Mouse (Mus musculus) liver, embryonic 11.5 days (tissue): ENCODE data around the gene Klhl4. TPM values are rescaled to one million over a fixed set of nuclear protein-coding genes. Genes with fewer than 3 reads are reported as not detected.
A peak's percentile ranks its signal among the peaks of the same experiment; 100 is the strongest.

Source experiments
- ATAC-seq: fragments of 200-750 bp; cut with Nextera tagmentation; replicated peaks from 2 replicates; pipeline ENCODE4 v1.8.0; 2017; ENCODE audit warnings: moderate number of reproducible peaks, mild to moderate bottlenecking, moderate TSS enrichment, moderate library complexity; ENCODE audit not compliant: low FRiP score
- DNase-seq: peaks from one replicate; pipeline ENCODE4 v3.0.0-alpha.2; 2017; ENCODE audit warnings: low spot score
- H3K27ac ChIP-seq: fragments of 300-500 bp; sonication (generic); 2 replicates; pipeline ENCODE4 v1.5.1; 2014; ENCODE audit warnings: mild to moderate bottlenecking, low read depth, low read length, control low read depth
- H3K27me3 ChIP-seq: fragments of 300-500 bp; sonication (generic); replicated peaks from 2 replicates; pipeline ENCODE4 v1.6.1; 2014; ENCODE audit warnings: low read length, mixed read lengths; ENCODE audit not compliant: control insufficient read depth, insufficient read depth
- H3K36me3 ChIP-seq: fragments of 300-500 bp; sonication (generic); 2 replicates; pipeline ENCODE4 v1.6.1; 2014; ENCODE audit warnings: mild to moderate bottlenecking, low read length, moderate library complexity, mixed read lengths; ENCODE audit not compliant: control insufficient read depth, insufficient read depth
- H3K4me1 ChIP-seq: fragments of 300-500 bp; sonication (generic); replicated peaks from 2 replicates; pipeline ENCODE4 v1.6.1; 2014; ENCODE audit warnings: low read length, mixed read lengths; ENCODE audit not compliant: control insufficient read depth, insufficient read depth
- H3K4me2 ChIP-seq: fragments of 300-500 bp; sonication (generic); 2 replicates; pipeline ENCODE4 v1.6.1; 2014; ENCODE audit warnings: mild to moderate bottlenecking, control low read depth, moderate library complexity
- H3K4me3 ChIP-seq: fragments of 300-500 bp; sonication (generic); 2 replicates; pipeline ENCODE4 v1.5.1; 2014; ENCODE audit warnings: low read depth, low read length, control low read depth
- H3K9ac ChIP-seq: fragments of 300-500 bp; sonication (generic); 2 replicates; pipeline ENCODE4 v1.6.1; 2014; ENCODE audit warnings: low read depth, low read length, control low read depth
- H3K9me3 ChIP-seq: fragments of 300-500 bp; sonication (generic); 2 replicates; pipeline ENCODE4 v1.6.1; 2016; ENCODE audit warnings: low read length, inconsistent platforms, mixed read lengths; ENCODE audit not compliant: control insufficient read depth
- WGBS: fragments of 180-500 bp; shearing (Covaris S2); extraction: QIAGEN DNeasy Blood & Tissue Kit; methylation state at CpG from one replicate; pipeline ENCODE4 v1.1.7; 2014; 5-methylcytosine and 5-hydroxymethylcytosine counted together
- polyA plus RNA-seq: library from polyadenylated mRNA; unstranded; fragments of >200 nt; fragmentation: Nextera tagmentation; extraction: Ambion mirVana; gene quantifications from 2 replicates; pipeline ENCODE4 v1.2.1, GENCODE M21; 2014

The Klhl4 gene
- 8.5 and 9.8 TPM in 2 replicates for polyA plus RNA-seq

- Histone ChIP-seq H3K9me3 (no peaks in the 10 kb centered on the region), H3K36me3 (no peaks in the 10 kb centered on the region), H3K4me1 (no peaks in the 10 kb centered on the region), H3K27me3 (no peaks in the 10 kb centered on the region), H3K4me2 (peak within 1 kb of the TSS; percentile 43), H3K27ac (no peak within 1 kb of the TSS), H3K4me3 (peak within 1 kb of the TSS; percentile 17; the same call in 1 of the 2 replicates), H3K9ac (no peak within 1 kb of the TSS)
- DNase-seq (no peak), ATAC-seq (peak; percentile 53; the same call in 1 of the 2 replicates)
- WGBS = 34% methylated on average over 14 of the region's 14 CpGs
Measured at GRCm38 (mm10) chrX:114473782-114474731, at the start of gene Klhl4. Klhl4 (plus strand) TSS chrX:114474333.

GRCm38 (mm10) chrX:114484153-114484552 is 10.0 kb downstream of the Klhl4 start:
- H3K9me3 ChIP-seq = no peaks in the 10 kb centered on the region
- no peak overlapping the region for H3K4me3 ChIP-seq
- H3K9ac ChIP-seq = no peak overlapping the region
- H3K4me1 ChIP-seq = no peaks in the 10 kb centered on the region
- no peak overlapping the region for H3K27ac ChIP-seq
- no peaks in the 10 kb centered on the region for H3K36me3 ChIP-seq
- H3K27me3 ChIP-seq = no peaks in the 10 kb centered on the region
- no peak overlapping the region for H3K4me2 ChIP-seq
- DNase-seq = no peak
- ATAC-seq = no peak

DNA sequence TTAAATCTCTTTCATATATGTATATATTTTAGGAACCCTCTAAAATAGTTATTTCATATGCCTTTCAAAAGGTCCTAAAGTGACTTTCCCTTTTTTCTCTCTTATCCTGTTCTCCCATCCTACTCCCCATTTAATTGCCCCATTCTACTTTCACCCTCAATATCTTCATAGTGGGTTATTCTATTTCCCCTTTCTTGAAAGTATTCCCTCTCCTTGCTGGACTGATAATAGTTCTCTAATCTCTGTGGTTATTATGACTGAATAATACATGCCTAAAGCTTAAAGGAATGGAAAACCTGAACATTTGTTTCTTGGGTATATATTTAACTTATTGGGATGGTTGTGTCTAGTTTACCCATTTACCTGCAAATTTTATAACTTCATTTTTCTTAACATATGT is 12.6 kb downstream of the Klhl4 start:
- no peaks in the 10 kb centered on the region for H3K4me1 ChIP-seq
- no peaks in the 10 kb centered on the region for H3K36me3 ChIP-seq
- no peaks in the 10 kb centered on the region for H3K27me3 ChIP-seq
- no peak overlapping the region for H3K4me3 ChIP-seq
- no peak overlapping the region for H3K9ac ChIP-seq
- DNase-seq = no peak
- no peak overlapping the region for H3K27ac ChIP-seq
- no peaks in the 10 kb centered on the region for H3K9me3 ChIP-seq
- no peak for ATAC-seq
- no peak overlapping the region for H3K4me2 ChIP-seq

- Histone ChIP-seq H3K4me3 (no peak overlapping the region), H3K27ac (no peak overlapping the region), H3K27me3 (no peaks in the 10 kb centered on the region), H3K9me3 (no peaks in the 10 kb centered on the region), H3K36me3 (no peaks in the 10 kb centered on the region), H3K4me1 (no peaks in the 10 kb centered on the region), H3K9ac (no peak overlapping the region), H3K4me2 (no peak overlapping the region)
- DNase-seq (no peak), ATAC-seq (no peak)
- WGBS = 32% methylated on average over 3 of the region's 3 CpGs
Measured at GRCm38 (mm10) chrX:114558141-114558540, 84.0 kb downstream of the Klhl4 start.

DNA sequence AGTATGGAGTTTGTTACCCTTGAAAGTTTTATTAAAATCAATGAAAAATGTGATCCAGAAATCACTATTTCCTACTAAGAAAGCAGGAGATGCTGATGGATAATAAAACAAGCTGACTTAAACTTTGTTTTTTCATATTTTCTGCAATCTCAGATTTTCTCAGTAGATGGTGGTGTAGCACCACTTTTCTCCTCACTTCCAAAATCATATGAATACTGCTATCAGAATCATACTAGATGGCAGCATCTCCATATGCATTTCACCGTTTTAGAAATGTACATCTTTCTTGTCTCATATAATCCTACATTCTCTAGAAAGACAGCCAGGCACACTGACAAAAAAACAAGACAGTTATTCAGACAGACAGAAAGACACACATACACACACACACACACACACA is 108.2 kb downstream of the Klhl4 start:
- 57% methylated on average over 1 of the region's 1 CpGs for WGBS
- no peak overlapping the region for H3K4me3 ChIP-seq
- DNase-seq (no peak), ATAC-seq (no peak)
- H3K27ac ChIP-seq = no peak overlapping the region
- no peaks in the 10 kb centered on the region for H3K36me3 ChIP-seq
- no peak overlapping the region for H3K4me2 ChIP-seq
- no peaks in the 10 kb centered on the region for H3K4me1 ChIP-seq
- H3K27me3 ChIP-seq = no peaks in the 10 kb centered on the region
- H3K9ac ChIP-seq = no peak overlapping the region
- H3K9me3 ChIP-seq = no peaks in the 10 kb centered on the region
